Mouse (Mus musculus): ENCODE results near the gene Noct. TPM values are rescaled to one million over a fixed set of nuclear protein-coding genes. Genes with fewer than 3 reads are reported as not detected.

Noct gene
- polyA plus RNA-seq, 1 experiment from 2014 or later = 36.1 TPM

- in situ Hi-C loops (cut with MboI; ENCODE audit: low pct_unique_long_range_greater_than_20kb) = no loop called here
- no peak for TF ChIP-seq CTCF (IDR thresholded peaks at IDR 0.05)
- CTCF ChIA-PET = interaction anchor here (0.9 to 2.7 kb wide), 3 partner anchors 15 to 18 kb away, joined by 3 to 10 read pairs (median 8); no protein-coding TSS in a partner anchor
- H3K27me3 ChIP-seq = no peaks in the 10 kb centered on the region
- no peak for DNase-seq (ENCODE audit: low read depth, low spot score)
- POLR2A ChIA-PET = no interaction called here
- no peak for ATAC-seq
Measured at GRCm38 (mm10) chr3:51219213-51219612, 5.0 kb upstream of the Noct start.

GRCm38 (mm10) chr3:51220846-51221245 lies 3.4 kb upstream of the Noct start:
- CTCF ChIA-PET = interaction anchor here (0.9 to 5.2 kb wide), 7 partner anchors 9 to 31 kb away, joined by 3 to 39 read pairs (median 5); no protein-coding TSS in a partner anchor
- POLR2A ChIA-PET = interaction anchor here (0.6 to 1.5 kb wide), 2 partner anchors 17 to 20 kb away, joined by 3 to 4 read pairs; no protein-coding TSS in a partner anchor
- TF ChIP-seq CTCF (IDR thresholded peaks at IDR 0.05) = no peak
- ATAC-seq (peak; percentile 70), DNase-seq (ENCODE audit: low read depth, low spot score) (peak; percentile 64)
- H3K27me3 ChIP-seq = no peaks in the 10 kb centered on the region
- in situ Hi-C loops (cut with MboI; ENCODE audit: low pct_unique_long_range_greater_than_20kb) = no loop called here

- no peak for ATAC-seq
- H3K27me3 ChIP-seq = no peaks in the 10 kb centered on the region
- in situ Hi-C loops (cut with MboI; ENCODE audit: low pct_unique_long_range_greater_than_20kb) = no loop called here
- no peak for DNase-seq (ENCODE audit: low read depth, low spot score)
- TF ChIP-seq CTCF (IDR thresholded peaks at IDR 0.05) = no peak
- CTCF ChIA-PET = interaction anchor here (1.3 to 5.2 kb wide), 4 partner anchors 9 to 26 kb away, joined by 5 to 39 read pairs (median 6); no protein-coding TSS in a partner anchor
- POLR2A ChIA-PET = interaction anchor here (1.1 to 3.5 kb wide), 3 partner anchors 18 to 26 kb away, joined by 3 to 13 read pairs (median 3); no protein-coding TSS in a partner anchor
Measured at GRCm38 (mm10) chr3:51221847-51222246, 2.4 kb upstream of the Noct start.

- ChIA-PET CTCF (interaction anchor here (1.3 to 5.2 kb wide), 4 partner anchors 9 to 26 kb away, joined by 5 to 39 read pairs (median 6); no protein-coding TSS in a partner anchor), POLR2A (interaction anchor here (1.1 to 3.5 kb wide), 2 partner anchors 25 to 27 kb away, joined by 3 to 13 read pairs; no protein-coding TSS in a partner anchor)
- in situ Hi-C loops (cut with MboI; ENCODE audit: low pct_unique_long_range_greater_than_20kb) = no loop called here
- TF ChIP-seq CTCF (IDR thresholded peaks at IDR 0.05) = no peak
- no peak for ATAC-seq
- H3K27me3 ChIP-seq = no peaks in the 10 kb centered on the region
- no peak for DNase-seq (ENCODE audit: low read depth, low spot score)
Measured at GRCm38 (mm10) chr3:51222302-51222701, 1.9 kb upstream of the Noct start.

GRCm38 (mm10) chr3:51222834-51223460 lies 1.3 kb upstream of the Noct start:
- in situ Hi-C loops (cut with MboI; ENCODE audit: low pct_unique_long_range_greater_than_20kb) = no loop called here
- no peak for TF ChIP-seq CTCF (IDR thresholded peaks at IDR 0.05)
- DNase-seq (ENCODE audit: low read depth, low spot score) (peak; percentile 44), ATAC-seq (peak; percentile 17)
- no peaks in the 10 kb centered on the region for H3K27me3 ChIP-seq
- CTCF ChIA-PET = interaction anchor here (0.8 to 5.2 kb wide), 5 partner anchors 9 to 27 kb away, joined by 3 to 39 read pairs (median 5); no protein-coding TSS in a partner anchor
- POLR2A ChIA-PET = interaction anchor here (1.1 to 3.5 kb wide), 3 partner anchors 11 to 28 kb away, joined by 3 to 13 read pairs (median 6); no protein-coding TSS in a partner anchor

GRCm38 (mm10) chr3:51223556-51223955 lies 691 bp upstream of the Noct start:
- H3K27me3 ChIP-seq = no peaks in the 10 kb centered on the region
- in situ Hi-C loops (cut with MboI; ENCODE audit: low pct_unique_long_range_greater_than_20kb) = no loop called here
- POLR2A ChIA-PET = interaction anchor here (0.6 to 3.5 kb wide), 6 partner anchors 11 to 198 kb away, joined by 3 to 13 read pairs (median 4); no protein-coding TSS in a partner anchor
- CTCF ChIA-PET = interaction anchor here (0.8 to 5.2 kb wide), 5 partner anchors 8 to 27 kb away, joined by 3 to 39 read pairs (median 6); no protein-coding TSS in a partner anchor
- TF ChIP-seq CTCF (IDR thresholded peaks at IDR 0.05) = no peak
- ATAC-seq (no peak), DNase-seq (ENCODE audit: low read depth, low spot score) (no peak)

GRCm38 (mm10) chr3:51225226-51225750 lies 1.0 kb downstream of the Noct start:
- no peaks in the 10 kb centered on the region for H3K27me3 ChIP-seq
- DNase-seq (ENCODE audit: low read depth, low spot score) (no peak), ATAC-seq (peak; percentile 0)
- ChIA-PET POLR2A (interaction anchor here (0.6 to 3.5 kb wide), 7 partner anchors 9 to 227 kb away, joined by 3 to 13 read pairs (median 6); no protein-coding TSS in a partner anchor), CTCF (interaction anchor here (1.6 to 5.2 kb wide), 3 partner anchors 9 to 128 kb away, joined by 3 to 39 read pairs (median 14); no protein-coding TSS in a partner anchor)
- no peak for TF ChIP-seq CTCF (IDR thresholded peaks at IDR 0.05)
- in situ Hi-C loops (cut with MboI; ENCODE audit: low pct_unique_long_range_greater_than_20kb) = no loop called here

GRCm38 (mm10) chr3:51225979-51226378 lies 1.7 kb downstream of the Noct start:
- ChIA-PET CTCF (no interaction called here), POLR2A (interaction anchor here (0.6 to 1.7 kb wide), 3 partner anchors 28 to 226 kb away, joined by 3 to 6 read pairs (median 6); no protein-coding TSS in a partner anchor)
- DNase-seq (ENCODE audit: low read depth, low spot score) = no peak
- no peaks in the 10 kb centered on the region for H3K27me3 ChIP-seq
- ATAC-seq = no peak
- in situ Hi-C loops (cut with MboI; ENCODE audit: low pct_unique_long_range_greater_than_20kb) = no loop called here
- TF ChIP-seq CTCF (IDR thresholded peaks at IDR 0.05) = no peak

GRCm38 (mm10) chr3:51226601-51227000 lies 2.4 kb downstream of the Noct start:
- ChIA-PET CTCF (interaction anchor here (0.7 kb wide), 1 partner anchor 62 kb away, joined by 3 read pairs; no protein-coding TSS in a partner anchor), POLR2A (no interaction called here)
- in situ Hi-C loops (cut with MboI; ENCODE audit: low pct_unique_long_range_greater_than_20kb) = no loop called here
- no peaks in the 10 kb centered on the region for H3K27me3 ChIP-seq
- no peak for TF ChIP-seq CTCF (IDR thresholded peaks at IDR 0.05)
- no peak for DNase-seq (ENCODE audit: low read depth, low spot score)
- no peak for ATAC-seq

GRCm38 (mm10) chr3:51228038-51228820 lies 4.0 kb downstream of the Noct start:
- ChIA-PET CTCF (interaction anchor here (0.7 to 2.0 kb wide), 4 partner anchors 10 to 125 kb away, joined by 3 to 8 read pairs (median 3); no protein-coding TSS in a partner anchor), POLR2A (interaction anchor here (1.8 kb wide), 1 partner anchor 34 kb away, joined by 5 read pairs; no protein-coding TSS in a partner anchor)
- no peaks in the 10 kb centered on the region for H3K27me3 ChIP-seq
- DNase-seq (ENCODE audit: low read depth, low spot score) (no peak), ATAC-seq (no peak)
- TF ChIP-seq CTCF (IDR thresholded peaks at IDR 0.05) = no peak
- in situ Hi-C loops (cut with MboI; ENCODE audit: low pct_unique_long_range_greater_than_20kb) = no loop called here
